ENCODE assay signal across 16 mouse cellular contexts in genomic region chr1:42763447-42763846, GRCm38 (mm10).
DNase-seq lines count a peak whose midpoint lies in the region; ATAC-seq and TF ChIP-seq lines count a peak whose summit lies in the region.
"Had no signal": no experiment of that assay in that cellular context is flagged by ENCODE, and none has a peak within 500 bp of the region (broad histone marks: within the 10 kb centered on the region; RNA-seq: fewer than 3 reads in every experiment).

No protein-coding gene starts in this region.

- intact Hi-C loops in left cerebral cortex, adult 2 months (cut with DNase I) = no loop called here

- DNase-seq in kidney, postnatal 10 days = no peak
- DNase-seq in heart, adult 9 months (ENCODE audit: low spot score in 2 of 2) = peak; percentile 37 to 61
- no peak for DNase-seq in limb, embryonic 14.5 days (ENCODE audit: low spot score)
- no peak for DNase-seq in T-cell, adult 2 months (ENCODE audit: low spot score)
- DNase-seq in left cerebral cortex, adult 2 months (ENCODE audit: extremely low spot score in 1 of 2, low spot score in 2 of 2) = no peak
- DNase-seq: adrenal gland, postnatal 36 days; cerebellum, postnatal 14 days; gastrocnemius, postnatal 14 days; kidney, postnatal 36 days; right cerebral cortex, postnatal 14 days; thymus, adult 2 months had no signal

- no peaks in the 10 kb centered on the region for H3K4me1 ChIP-seq in kidney, embryonic 16.5 days (ENCODE audit: insufficient read depth, low read length)
- no peaks in the 10 kb centered on the region for H3K4me1 ChIP-seq in limb, embryonic 14.5 days (ENCODE audit: control insufficient read depth, insufficient read depth, low read length)
- H3K4me1 ChIP-seq: embryonic facial prominence, embryonic 12.5 days had no signal

- no peaks in the 10 kb centered on the region for H3K36me3 ChIP-seq in kidney, embryonic 16.5 days (ENCODE audit: insufficient read depth, low read length)
- no peaks in the 10 kb centered on the region for H3K36me3 ChIP-seq in limb, embryonic 14.5 days (ENCODE audit: control insufficient read depth, insufficient read depth, low read length)
- H3K36me3 ChIP-seq: embryonic facial prominence, embryonic 12.5 days; forebrain, embryonic 10.5 days had no signal

- no peak overlapping the region for H3K4me3 ChIP-seq in kidney, embryonic 16.5 days (ENCODE audit: low read length)
- no peak overlapping the region for H3K4me3 ChIP-seq in limb, embryonic 14.5 days (replicated peaks; ENCODE audit: low read length)
- H3K4me3 ChIP-seq in left cerebral cortex, adult 2 months = no peak overlapping the region
- H3K4me3 ChIP-seq: embryonic facial prominence, embryonic 12.5 days; forebrain, embryonic 10.5 days had no signal

- ATAC-seq in kidney, embryonic 16.5 days (ENCODE audit: low FRiP score, low TSS enrichment) = 0 out of 2 replicates have a peak, but pooled peaks have one; percentile 46
- peak; percentile 65; the same call in 1 of the 2 replicates for ATAC-seq in limb, embryonic 14.5 days (ENCODE audit: low FRiP score, low read depth)
- ATAC-seq in megakaryocyte, adult 5-6 weeks (ENCODE audit: poor library complexity, severe bottlenecking) = peak; percentile 72
- ATAC-seq: activated CD4-positive, CD25-positive, alpha-beta regulatory T cell, adult 4 months had no signal

- TF ChIP-seq CTCF in left cerebral cortex, adult 2 months (IDR thresholded peaks at IDR 0.05) = no peak

- H3K27ac ChIP-seq in kidney, embryonic 16.5 days (ENCODE audit: low read length) = no peak overlapping the region
- no peak overlapping the region for H3K27ac ChIP-seq in limb, embryonic 14.5 days (replicated peaks; ENCODE audit: low read depth, low read length)
- no peak overlapping the region for H3K27ac ChIP-seq in left cerebral cortex, adult 2 months
- H3K27ac ChIP-seq: embryonic facial prominence, embryonic 12.5 days; forebrain, embryonic 10.5 days had no signal

- no peak overlapping the region for H3K9ac ChIP-seq in kidney, embryonic 16.5 days (replicated peaks; ENCODE audit: low read length)
- no peak overlapping the region for H3K9ac ChIP-seq in limb, embryonic 14.5 days (ENCODE audit: low read depth, low read length, severe bottlenecking)
- H3K9ac ChIP-seq: embryonic facial prominence, embryonic 12.5 days had no signal

- no peak for TF ChIP-seq POLR2A in limb, embryonic 14.5 days (IDR thresholded peaks at IDR 0.05; ENCODE audit: borderline replicate concordance, extremely low read depth, insufficient read depth, insufficient read length)

- no peaks in the 10 kb centered on the region for H3K9me3 ChIP-seq in kidney, embryonic 16.5 days (ENCODE audit: low read length)
- no peaks in the 10 kb centered on the region for H3K9me3 ChIP-seq in limb, embryonic 14.5 days (ENCODE audit: control insufficient read depth, low read length)
- H3K9me3 ChIP-seq: embryonic facial prominence, embryonic 12.5 days; forebrain, embryonic 10.5 days had no signal

- no peak overlapping the region for H3K4me2 ChIP-seq in kidney, embryonic 16.5 days (replicated peaks; ENCODE audit: low read depth, low read length)
- no peak overlapping the region for H3K4me2 ChIP-seq in limb, embryonic 14.5 days (replicated peaks; ENCODE audit: low read depth, low read length, severe bottlenecking)
- H3K4me2 ChIP-seq: embryonic facial prominence, embryonic 12.5 days had no signal

- whole genome bisulfite sequencing in kidney, embryonic 16.5 days = 53% methylated on average over 2 of the region's 2 CpGs
- 64% methylated on average over 2 of the region's 2 CpGs for WGBS in limb, embryonic 14.5 days

- H3K27me3 ChIP-seq in kidney, embryonic 16.5 days (ENCODE audit: insufficient read depth, low read length) = no peaks in the 10 kb centered on the region
- H3K27me3 ChIP-seq in limb, embryonic 14.5 days (ENCODE audit: control insufficient read depth, insufficient read depth, low read length) = no peaks in the 10 kb centered on the region
- H3K27me3 ChIP-seq: embryonic facial prominence, embryonic 12.5 days had no signal

Comparison
In these comparisons a context has a peak if more than half of its experiments do, and no peak if none do; other contexts are left out.
1. DNase-seq: peak in heart, adult 9 months (2 of 2); none in kidney, postnatal 10 days (single experiment), limb, embryonic 14.5 days (single experiment), T-cell, adult 2 months (single experiment) and left cerebral cortex, adult 2 months (0 of 2).
2. Peak in every context shown above with its lines, with median percentiles within 50 percentile points of each other: ATAC-seq.